Mouse (Mus musculus) layer of hippocampus, adult 9-10 months (tissue): ENCODE measurements at regions not wholly inside any gene's neighbourhood (a gene's known extent, or its start where the extent isn't known, plus 50 kb on each side); places are given as distances from the start of the nearest gene placed in this dataset.

Experiments used
- DNase-seq: peaks from one replicate; pipeline ENCODE4 v3.0.0; 2022; ENCODE audit warnings: low spot score

DNA sequence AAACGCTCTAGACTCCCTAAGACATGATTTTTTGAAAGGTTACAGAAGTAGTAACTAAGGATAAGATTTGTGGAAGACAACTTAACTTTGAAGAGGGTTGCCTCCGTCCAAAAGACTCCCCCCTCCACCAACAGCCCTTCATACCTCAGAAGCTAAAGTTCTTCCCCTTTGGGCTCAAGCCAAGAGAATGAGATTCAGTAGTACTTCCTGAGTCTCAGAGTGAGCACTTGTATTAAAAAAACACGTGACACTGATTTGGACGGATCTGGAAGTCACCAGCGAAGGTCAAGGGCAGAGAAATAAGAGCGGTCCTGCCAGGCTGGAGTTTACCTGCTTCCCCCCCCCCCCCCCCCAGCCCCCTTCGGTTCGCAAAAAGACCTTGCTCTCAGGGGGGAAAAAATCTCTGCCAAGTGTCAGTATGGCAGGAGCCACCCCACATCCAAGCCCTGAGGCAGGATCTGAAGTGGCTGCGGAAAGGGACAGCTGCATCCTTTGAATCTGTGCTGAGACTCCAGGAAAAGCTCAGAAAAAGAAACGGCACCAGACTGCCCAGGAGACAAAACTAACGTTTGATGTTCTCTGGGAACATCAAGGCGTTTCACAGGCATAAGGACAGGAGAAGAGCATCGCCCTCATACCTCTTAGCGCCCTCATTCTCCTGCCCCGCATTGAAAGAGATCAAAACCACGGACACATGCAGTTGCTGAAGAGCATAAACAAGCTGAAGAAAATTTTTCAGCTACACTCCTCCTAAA is 341.2 kb upstream of the Atp2b1 start:
- DNase-seq: no peak

DNA sequence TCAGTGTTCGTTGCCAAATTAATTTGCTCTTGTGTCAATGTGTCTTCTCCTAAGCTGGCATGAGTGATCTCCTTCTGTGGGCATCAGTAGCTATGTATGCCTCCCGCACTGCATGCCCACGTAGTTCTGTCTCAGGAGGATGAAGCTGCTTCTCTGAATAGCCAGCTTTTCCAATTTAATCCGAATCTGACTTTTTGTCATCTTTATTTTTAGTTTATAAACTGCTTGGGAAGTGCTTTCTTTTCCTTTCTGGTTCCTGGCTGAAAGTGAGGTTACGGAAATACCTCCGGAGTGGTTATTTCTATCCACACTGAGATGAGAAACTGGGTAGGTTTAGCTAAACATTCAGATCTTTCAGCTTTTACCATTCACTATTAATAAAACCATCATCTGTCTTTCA is 337.2 kb upstream of the Atp2b1 start:
- DNase-seq: no peak

DNA sequence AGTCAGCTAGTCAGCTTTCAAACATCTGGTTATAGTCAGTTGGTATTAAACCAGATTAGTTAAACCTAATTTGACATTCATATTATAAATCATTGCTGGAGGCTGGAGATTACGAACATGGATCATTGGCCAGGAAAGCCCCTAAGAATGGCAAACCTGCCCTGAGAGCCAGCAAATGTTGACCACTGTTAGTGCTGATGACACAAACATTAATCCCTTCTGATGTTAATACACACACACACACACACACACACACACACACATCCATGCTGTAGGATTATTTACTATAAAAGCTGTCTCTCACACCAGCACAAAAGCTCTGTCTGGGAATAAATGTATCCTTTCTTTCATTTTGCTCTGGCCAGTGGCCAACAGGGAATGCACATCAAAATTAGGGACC is 329.4 kb upstream of the Atp2b1 start:
- no peak for DNase-seq

DNA sequence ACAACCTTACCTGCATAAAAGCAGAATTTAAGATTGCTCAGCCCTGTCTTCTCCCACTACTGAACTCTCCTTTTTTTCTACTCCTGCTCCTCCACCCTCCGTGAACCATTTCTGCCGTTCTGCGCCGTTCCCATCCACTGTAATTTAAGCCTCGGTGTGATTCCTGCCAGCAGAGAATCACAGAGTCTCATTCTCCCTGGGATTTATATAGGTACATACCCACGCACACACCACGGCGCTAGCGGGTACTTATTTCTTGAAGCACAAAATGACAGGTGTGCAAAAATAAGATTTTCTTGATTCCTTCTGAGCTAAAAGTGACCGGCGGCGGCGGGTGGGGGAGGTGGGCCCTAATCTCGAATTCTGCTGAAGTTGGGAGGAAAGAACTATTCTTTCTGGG is 324.5 kb upstream of the Atp2b1 start:
- DNase-seq: no peak

DNA sequence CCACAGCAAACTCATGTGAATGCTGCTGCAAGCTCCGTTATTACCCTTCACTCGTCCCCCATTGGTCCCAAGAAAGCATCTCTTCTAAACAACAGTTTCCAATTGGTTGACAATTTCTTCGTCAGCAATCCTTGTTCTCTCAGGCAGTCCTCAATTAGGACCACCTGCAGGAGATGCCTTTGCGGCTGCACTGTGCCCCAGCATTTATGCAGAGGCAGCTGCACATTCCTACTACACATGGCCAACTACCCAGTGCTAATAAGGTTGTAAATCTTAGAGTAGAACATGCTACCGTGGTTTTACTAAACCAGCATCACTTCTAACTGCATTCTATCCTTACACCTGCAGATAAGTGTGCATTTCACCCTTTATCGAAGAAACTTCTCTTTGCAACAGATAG is 322.1 kb upstream of the Atp2b1 start:
- no peak for DNase-seq

DNA sequence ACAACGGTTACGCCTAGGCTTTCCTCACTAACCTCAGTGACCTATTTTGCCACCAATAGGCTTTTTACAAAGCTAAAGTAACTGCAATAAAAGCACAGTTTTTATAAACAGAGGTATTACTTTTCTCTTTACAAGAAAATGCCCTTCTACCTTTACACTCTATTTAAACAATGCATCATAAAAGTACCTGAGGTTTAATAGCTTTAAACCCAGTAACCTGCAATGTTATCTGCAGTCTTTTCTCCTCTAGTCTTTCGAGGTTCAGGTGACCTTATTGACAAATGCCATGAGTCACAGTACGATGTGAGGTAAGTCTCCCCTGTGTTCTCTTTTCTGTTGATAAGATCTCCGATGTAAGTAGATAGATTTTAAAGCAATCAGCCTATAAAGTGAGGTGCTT is 320.3 kb upstream of the Atp2b1 start:
- no peak for DNase-seq

DNA sequence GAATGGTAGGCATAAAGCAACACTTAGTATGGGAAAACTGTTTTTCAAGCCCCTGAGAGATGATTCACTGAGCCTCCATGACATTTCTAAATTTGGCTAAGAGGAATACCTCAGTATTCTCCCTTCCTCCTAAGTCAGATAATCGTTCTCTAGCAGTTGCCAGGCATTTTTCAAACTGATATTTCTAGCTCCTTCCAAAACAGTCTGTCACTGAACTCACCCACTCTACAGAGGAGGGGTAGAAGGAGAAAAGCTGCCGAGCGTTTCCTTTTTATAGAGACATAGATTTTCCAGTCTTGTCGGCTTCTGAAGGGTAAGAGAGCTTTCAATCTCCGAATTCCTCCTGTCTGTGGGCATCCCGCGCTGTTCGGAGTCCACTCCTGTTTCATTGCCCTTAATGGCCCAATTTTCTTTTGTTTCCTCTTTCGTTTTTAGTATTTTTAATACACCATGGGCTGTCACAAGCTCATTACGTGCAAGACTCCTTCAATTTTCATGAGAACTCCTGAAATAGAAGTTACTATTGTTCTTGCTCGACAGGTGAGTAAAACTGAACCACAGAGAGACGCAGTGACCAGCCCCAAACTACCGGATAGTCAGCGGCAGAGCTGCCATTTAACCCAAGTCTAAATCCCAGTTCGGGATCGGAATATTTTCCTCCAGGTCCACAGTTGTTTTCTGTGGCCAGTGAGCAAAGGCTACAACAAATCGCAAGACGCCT is 305.8 kb upstream of the Atp2b1 start:
- no peak for DNase-seq

DNA sequence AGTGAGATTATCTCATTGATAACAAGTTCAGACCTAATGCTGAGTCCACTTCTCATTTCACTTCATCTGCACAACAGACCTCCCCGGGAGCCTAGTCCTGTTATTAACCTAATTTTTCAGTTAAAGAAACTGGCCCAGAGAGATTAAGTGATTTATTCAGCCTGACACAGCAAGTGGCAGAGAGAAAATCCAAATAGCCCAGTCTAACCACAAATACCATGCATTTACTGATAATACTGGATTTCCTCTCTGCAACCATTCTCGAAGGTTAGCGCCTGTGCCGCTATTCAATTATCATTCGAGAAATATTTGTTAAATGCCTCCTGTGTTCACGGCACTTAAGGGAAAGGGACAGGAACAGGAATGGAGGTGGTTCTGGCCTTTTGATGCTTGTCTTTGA is 303.5 kb upstream of the Atp2b1 start:
- no peak for DNase-seq

DNA sequence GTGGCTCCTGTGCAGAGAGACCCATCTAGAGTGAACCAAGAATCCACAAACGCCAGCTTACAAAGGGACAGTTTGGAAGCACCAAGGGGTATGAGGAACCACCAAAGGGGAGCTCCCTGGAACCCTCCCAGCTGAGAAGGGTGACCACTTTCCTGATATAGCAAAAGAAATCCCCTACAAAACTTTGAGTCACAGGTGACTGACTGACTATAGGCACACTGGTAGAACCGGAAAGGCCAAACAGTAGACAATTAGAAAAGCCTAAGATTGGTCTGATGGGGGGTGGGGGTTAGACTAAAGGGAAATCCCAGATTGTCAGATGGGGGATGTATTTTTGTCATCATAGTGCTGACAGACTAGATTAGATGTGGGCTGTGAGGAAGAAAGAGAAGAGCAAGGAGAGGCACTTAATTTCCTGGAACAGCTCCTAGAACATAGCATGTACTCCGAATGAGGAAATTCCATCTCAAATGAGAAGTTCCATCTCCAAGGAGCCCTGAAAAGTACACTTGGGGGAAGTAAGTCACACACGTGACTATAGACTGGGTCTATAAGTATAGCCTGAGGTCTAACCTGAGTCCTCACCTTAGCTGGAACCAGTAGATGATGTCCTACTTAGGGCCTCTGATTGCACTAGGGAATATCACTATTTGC is 302.4 kb upstream of the Atp2b1 start:
- no peak for DNase-seq

DNA sequence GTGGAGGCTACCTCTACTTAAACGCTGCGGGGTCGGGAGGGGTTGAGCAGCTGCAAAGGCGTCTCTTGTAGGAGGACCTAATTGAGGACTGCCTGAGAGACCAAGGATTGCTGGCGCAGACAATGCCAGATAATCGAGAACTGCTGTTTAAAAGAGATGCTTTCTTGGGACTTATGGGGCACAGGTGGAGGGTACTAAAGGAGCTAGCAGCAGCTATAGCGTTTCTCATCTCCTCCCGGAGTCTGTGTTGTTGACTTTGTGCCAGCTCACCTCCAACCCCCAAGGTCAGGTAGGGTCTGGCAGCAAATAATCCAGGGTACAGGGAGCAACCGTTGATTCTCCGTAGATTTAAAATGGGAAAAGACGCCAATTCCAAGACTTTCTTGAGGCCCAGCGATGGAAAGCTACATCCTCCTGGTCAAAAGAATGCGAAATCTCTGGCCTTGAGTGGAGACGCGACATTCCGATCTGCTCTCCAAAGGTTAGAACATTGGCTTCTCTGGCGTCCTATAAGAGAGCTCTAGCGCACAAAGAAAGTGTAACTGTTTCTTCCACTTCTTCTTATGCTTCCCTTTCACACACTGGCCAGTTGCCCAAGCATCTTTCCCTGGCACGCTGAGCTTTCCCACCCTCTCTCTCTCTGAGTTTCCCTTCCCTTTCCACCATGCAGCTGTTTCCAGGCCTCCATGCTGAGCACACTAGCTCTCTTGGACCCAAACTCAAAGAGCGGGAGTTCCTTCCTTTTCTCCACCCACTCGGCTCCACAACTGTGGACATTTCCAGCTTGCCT is 295.3 kb upstream of the Atp2b1 start:
- DNase-seq: no peak

DNA sequence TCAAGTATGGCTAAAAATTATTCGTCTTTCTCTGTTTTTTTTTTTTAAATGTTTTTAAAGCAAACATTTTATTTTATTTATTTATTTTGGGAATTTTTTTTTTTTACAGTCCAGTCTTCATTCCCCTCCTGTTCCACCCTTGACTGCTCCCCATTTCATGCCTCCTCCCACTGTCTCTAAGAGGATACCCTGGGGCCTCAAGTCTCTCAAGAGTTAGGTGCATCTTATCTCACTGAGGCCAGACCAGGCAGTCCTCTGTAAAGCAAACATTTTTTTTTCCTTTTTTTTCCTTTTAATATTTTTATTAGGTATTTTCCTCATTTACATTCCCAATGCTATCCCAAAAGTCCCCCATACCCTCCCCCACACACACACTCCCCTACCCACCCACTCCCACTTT is 290.1 kb upstream of the Atp2b1 start:
- DNase-seq: no peak

DNA sequence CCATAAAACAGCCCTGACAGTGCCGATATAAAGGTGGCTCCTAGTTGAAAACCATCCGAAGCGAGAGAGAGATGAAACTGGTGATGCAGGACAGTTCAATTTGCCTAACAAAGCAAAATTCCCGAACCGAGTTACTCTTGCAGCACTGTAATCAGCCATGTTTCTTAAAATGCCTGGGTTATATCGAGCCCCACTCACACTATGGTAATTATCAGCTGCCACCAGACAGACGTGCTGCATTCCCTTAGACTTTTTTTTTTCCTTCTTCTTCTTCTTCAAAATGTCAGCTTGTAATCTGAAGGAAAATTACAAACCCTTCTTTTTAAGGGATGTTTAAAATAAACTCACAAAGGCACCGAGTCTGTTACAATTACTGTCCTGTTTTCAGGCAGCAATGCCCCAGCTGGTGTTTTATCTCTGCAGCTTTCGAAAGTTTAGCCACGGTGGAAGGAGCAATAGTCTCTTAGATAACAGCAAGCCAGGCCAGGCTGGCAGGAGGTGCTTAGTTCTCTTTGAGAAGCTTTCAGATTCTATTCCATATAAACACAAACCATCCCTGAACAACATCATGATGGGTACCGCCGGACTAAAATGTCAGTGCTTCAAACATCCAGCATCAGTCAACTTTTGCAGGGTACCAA is 289.4 kb upstream of the Atp2b1 start:
- DNase-seq: no peak

DNA sequence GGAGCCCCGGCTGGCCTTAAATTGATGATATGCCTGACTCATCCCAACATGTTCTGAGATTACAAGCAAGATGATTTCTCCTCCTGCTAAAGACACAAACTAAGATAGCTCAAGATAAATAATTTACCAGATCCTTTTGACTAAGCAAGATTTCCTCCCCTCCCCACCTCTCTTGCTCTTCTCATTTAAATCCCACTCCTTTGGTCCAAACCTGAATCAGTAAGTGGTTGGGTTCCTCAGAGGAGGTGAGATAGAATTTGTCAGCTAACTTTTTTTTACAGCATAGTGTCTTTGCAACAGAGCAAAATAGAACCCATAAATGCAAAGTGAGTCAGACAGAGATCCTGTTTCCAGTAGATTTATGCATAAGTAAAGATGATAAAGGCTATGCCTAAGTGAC is 286.0 kb upstream of the Atp2b1 start:
- no peak for DNase-seq

DNA sequence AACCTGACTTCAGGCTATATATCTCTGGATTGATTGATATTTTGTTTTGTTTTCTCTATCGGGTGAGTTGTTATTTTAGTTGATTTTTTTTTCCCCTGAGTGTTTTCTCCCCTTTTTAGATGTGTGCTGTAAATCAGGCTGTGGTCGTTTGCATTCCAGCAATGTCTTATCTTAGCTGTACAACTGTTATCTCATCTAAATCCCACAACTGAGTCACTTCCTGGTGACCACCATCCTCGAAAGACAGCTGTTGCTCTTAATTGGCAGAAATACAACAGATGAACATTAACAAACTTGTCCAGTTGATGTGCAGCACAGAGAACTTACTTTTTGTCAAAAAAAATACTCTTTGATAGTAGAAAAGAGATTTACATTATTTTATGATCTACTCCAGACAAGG is 285.0 kb upstream of the Atp2b1 start:
- no peak for DNase-seq

DNA sequence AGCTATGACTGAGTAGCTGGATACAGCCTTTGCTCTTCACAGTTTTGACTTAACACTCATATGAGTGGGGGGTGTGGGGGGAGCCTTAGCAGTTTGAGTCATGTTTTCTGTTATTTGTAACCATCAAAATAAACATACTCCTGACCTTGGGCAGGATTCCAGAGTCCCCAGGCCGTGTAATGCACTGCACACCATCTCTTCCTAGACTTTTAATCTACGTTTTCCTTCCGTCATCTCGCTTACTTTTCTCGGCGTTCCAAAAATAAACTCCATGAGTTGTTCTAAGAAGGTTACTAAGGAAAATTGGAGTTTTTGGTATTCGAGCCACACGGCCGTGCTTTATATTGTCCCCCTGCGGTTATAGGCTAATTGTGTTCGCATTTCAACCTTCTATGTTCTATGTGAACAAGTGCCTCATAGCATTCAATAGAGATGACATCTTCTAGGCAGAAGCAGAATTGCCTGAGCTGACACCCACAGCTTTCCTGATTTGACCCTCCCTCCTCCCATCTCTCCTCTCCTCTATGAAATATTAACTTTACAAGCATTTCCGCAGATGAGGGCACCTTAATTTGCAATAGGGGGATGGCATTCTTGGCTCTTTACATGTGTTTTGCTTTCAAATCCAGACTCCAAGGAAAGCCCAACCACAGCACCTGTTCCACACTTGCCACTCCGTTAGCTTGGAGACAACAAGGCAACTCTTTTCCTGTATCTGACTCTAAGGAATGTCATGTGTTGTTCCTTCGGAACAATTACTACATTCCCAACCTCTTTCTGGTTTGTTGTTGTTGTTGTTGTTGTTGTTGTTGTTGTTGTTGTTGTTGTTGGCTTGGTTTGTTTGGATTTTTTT is 276.2 kb upstream of the Atp2b1 start:
- no peak for DNase-seq

DNA sequence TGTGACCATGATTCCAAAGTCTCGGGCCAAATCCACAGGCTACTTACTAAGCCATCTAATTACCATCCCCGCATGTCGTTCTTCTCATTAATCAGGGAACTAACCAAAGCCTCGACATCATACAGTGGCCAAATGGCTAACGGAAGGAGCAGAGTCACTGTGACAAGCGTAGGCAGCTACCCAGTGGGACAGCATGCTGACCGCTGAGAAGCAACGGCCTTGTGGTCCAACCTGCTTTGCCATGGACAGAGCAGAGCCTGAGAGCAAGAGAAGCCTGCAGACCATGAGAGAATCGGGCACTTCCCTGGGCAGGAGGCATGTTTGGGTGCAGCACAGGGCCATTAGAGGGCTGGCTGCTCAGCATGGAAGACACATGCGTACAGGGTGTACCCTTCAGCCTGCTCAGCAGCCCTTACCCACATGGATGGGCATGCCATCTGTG is 268.5 kb upstream of the Atp2b1 start:
- DNase-seq: no peak

DNA sequence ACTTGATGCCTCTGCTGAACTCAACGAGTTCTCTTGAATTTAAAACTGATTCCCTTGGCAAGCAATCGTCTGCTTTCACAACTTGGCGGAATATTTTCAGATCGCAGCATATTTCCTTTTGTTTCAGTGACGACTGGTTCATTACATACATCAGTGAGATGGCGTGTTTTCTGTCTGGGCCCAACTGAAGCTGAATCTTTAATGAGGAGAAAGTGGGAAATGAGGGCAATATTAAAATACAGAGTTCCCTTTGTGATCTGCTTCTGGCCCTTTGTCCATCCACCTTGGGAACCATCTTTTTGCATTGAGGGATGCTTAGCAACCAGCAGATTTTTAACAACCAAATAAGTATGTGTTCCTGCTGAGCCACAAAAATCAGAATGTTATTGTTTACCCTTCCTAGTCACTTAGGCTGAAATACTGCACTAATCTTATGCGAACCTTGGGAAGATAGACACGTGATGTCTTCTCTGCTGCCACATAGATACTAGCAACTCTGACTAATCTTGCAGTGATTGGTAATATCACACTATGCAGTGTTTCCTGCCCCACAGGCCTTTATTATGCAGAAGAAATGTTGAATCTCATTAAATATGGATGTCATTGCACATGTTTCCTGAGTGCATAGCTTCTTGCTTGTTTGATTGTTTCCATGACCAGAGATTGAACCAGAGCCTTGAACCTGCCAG is 267.8 kb upstream of the Atp2b1 start:
- DNase-seq: no peak

DNA sequence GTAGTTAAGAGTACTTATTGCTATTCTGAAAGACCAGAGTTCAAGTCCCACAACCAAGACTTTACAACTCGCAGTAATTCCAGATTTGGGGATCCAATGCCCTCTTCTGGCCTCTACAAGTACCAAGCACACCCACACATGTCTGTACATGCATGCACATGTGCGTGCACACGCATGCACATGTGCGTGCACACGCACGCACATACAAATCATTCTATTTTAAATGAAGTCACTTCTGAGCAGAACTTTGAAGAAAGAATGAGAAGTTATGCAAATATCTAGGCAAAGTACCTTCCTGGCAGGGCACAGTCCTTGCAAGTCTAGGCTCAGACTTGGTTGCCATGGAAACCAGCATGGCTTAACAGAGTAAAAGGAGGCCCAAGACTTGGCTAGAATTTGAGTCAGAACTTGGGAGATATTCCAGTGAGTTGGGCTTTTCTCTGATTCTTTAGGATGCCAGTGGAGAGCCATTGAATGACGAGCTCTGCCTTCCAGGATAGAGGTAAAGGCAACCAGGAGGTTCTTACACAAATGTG is 265.4 kb upstream of the Atp2b1 start:
- DNase-seq: no peak

DNA sequence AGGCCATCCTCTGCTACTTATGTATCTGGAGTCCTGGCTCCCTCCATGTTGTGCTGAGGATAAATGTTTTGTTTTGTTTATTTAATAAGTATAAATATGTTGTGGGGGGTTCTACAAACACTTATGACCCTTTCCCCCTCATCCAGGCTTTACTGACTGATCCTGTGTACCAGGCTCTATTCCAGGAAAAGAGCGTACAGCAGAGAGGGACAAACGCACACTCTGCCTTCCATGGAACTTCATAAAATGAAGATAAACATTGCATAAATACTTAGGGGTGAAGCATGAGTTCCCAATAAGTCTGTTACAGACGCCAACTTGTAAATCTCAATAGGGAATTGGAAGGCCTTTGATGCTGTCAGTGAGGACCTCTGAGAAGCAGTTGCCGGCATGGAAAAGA is 263.7 kb upstream of the Atp2b1 start:
- DNase-seq: no peak

DNA sequence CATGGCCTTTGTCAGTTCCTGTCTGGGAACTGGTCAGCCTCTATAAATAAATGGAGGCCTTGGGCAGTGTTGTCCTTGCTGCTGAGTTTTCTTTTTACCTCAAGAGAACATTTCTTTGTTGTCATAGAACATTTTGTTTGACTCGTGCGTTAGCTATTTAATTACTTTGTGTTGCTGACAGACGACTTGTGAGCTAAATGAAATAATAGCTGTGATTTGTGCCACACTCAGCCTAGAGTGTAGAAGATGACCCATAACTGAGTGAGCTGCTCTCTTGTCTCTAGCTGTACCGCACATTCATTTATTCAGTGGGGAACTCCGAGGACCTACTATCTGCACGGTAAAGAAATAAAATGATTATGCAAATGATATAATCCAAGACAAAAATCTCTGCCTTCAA is 263.1 kb upstream of the Atp2b1 start:
- DNase-seq: no peak
